Mouse (Mus musculus): ENCODE data around the gene Rpl10. TPM values are rescaled to one million over a fixed set of nuclear protein-coding genes. Genes with fewer than 3 reads are reported as not detected.
A peak's percentile ranks its signal among the peaks of the same experiment; 100 is the strongest.

Rpl10 gene
- polyA plus RNA-seq, 1 experiment from 2014 or later = 863 TPM

DNA sequence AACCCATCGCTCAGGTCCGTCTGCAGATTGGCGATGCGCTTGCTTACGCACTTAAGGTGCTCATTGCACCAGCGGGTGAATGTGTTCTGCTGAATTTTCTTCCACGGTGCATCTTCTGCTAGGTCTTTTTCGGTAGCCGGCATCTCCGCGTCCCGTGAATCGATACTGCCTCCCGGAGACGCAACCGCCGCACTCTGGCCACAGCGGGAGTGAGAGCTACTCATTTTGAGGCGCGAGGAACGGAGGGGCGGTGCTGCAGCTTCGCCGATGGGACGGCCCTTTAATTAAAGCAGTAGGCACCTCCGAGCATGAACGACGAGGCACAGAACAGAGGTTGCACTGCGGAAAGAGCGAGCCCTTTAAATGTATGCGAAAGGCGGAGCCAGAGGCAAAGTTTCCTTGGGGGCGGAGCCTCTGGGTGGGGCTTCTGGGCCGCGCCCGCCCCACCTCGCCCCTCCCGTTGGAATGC lies 24.4 kb upstream of the Rpl10 start:
- peak; percentile 88 for ATAC-seq
- H3K27me3 ChIP-seq (replicated peaks; ENCODE audit: control insufficient read depth, insufficient read depth, low read length) = no peaks in the 10 kb centered on the region
- H3K4me3 ChIP-seq (ENCODE audit: low read length) = peak overlapping the region; percentile 56
- peaks cover 8% of the 10 kb centered on the region for H3K4me1 ChIP-seq (ENCODE audit: control insufficient read depth, insufficient read depth, low read length)
- WGBS = 20% methylated on average over 34 of the region's 38 CpGs
- peak overlapping the region; percentile 69 for H3K9ac ChIP-seq (ENCODE audit: low read depth, low read length)
- peak overlapping the region; percentile 57 for H3K4me2 ChIP-seq (ENCODE audit: low read depth, low read length)
- H3K9me3 ChIP-seq (ENCODE audit: control insufficient read depth, low read length) = no peaks in the 10 kb centered on the region
- no peaks in the 10 kb centered on the region for H3K36me3 ChIP-seq (ENCODE audit: control insufficient read depth, insufficient read depth, low read length)
- H3K27ac ChIP-seq (ENCODE audit: low read length) = peak overlapping the region; percentile 80

- ATAC-seq = peak; percentile 51
- Histone ChIP-seq H3K4me2 (ENCODE audit: low read depth, low read length) (peak overlapping the region; percentile 53), H3K27ac (ENCODE audit: low read length) (peak overlapping the region; percentile 64), H3K9me3 (ENCODE audit: control insufficient read depth, low read length) (no peaks in the 10 kb centered on the region), H3K4me1 (ENCODE audit: control insufficient read depth, insufficient read depth, low read length) (peaks cover 8% of the 10 kb centered on the region), H3K4me3 (ENCODE audit: low read length) (peak overlapping the region; percentile 56), H3K9ac (ENCODE audit: low read depth, low read length) (peak overlapping the region; percentile 49), H3K27me3 (replicated peaks; ENCODE audit: control insufficient read depth, insufficient read depth, low read length) (no peaks in the 10 kb centered on the region), H3K36me3 (ENCODE audit: control insufficient read depth, insufficient read depth, low read length) (no peaks in the 10 kb centered on the region)
- 16% methylated on average over 15 of the region's 15 CpGs for whole genome bisulfite sequencing
Measured at GRCm38 (mm10) chrX:74246693-74247092, 23.9 kb upstream of the Rpl10 start.

- Histone ChIP-seq H3K9me3 (ENCODE audit: control insufficient read depth, low read length) (no peaks in the 10 kb centered on the region), H3K4me2 (ENCODE audit: low read depth, low read length) (peak overlapping the region; percentile 65), H3K36me3 (ENCODE audit: control insufficient read depth, insufficient read depth, low read length) (no peaks in the 10 kb centered on the region), H3K27me3 (replicated peaks; ENCODE audit: control insufficient read depth, insufficient read depth, low read length) (no peaks in the 10 kb centered on the region), H3K4me3 (ENCODE audit: low read length) (peak overlapping the region; percentile 48), H3K9ac (ENCODE audit: low read depth, low read length) (peak overlapping the region; percentile 70), H3K4me1 (ENCODE audit: control insufficient read depth, insufficient read depth, low read length) (peaks cover 3% of the 10 kb centered on the region; the same call in 1 of the 2 replicates), H3K27ac (ENCODE audit: low read length) (peak overlapping the region; percentile 80)
- ATAC-seq = peak; percentile 17; the same call in 1 of the 2 replicates
- WGBS = 20% methylated on average over 3 of the region's 3 CpGs
Measured at GRCm38 (mm10) chrX:74248651-74249050, 22.0 kb upstream of the Rpl10 start.

GRCm38 (mm10) chrX:74249615-74250014 lies 21.0 kb upstream of the Rpl10 start, which contains the start of gene Flna:
Gene Flna, minus strand, starts transcription at chrX:74249820.
- Histone ChIP-seq H3K9me3 (ENCODE audit: control insufficient read depth, low read length) (no peaks in the 10 kb centered on the region), H3K27ac (ENCODE audit: low read length) (peak within 1 kb of the TSS; percentile 80), H3K4me1 (ENCODE audit: control insufficient read depth, insufficient read depth, low read length) (peaks cover 3% of the 10 kb centered on the region; the same call in 1 of the 2 replicates), H3K4me2 (ENCODE audit: low read depth, low read length) (peak within 1 kb of the TSS; percentile 65), H3K4me3 (ENCODE audit: low read length) (peak within 1 kb of the TSS; percentile 48), H3K36me3 (ENCODE audit: control insufficient read depth, insufficient read depth, low read length) (no peaks in the 10 kb centered on the region), H3K27me3 (replicated peaks; ENCODE audit: control insufficient read depth, insufficient read depth, low read length) (no peaks in the 10 kb centered on the region), H3K9ac (ENCODE audit: low read depth, low read length) (peak within 1 kb of the TSS; percentile 70)
- WGBS = 20% methylated on average over 38 of the region's 38 CpGs
- no peak for ATAC-seq

- H3K9me3 ChIP-seq (ENCODE audit: control insufficient read depth, low read length) = no peaks in the 10 kb centered on the region
- peak within 1 kb of the TSS; percentile 92 for H3K27ac ChIP-seq (ENCODE audit: low read length)
- H3K36me3 ChIP-seq (ENCODE audit: control insufficient read depth, insufficient read depth, low read length) = no peaks in the 10 kb centered on the region
- peaks cover 3% of the 10 kb centered on the region; the same call in 1 of the 2 replicates for H3K4me1 ChIP-seq (ENCODE audit: control insufficient read depth, insufficient read depth, low read length)
- H3K27me3 ChIP-seq (replicated peaks; ENCODE audit: control insufficient read depth, insufficient read depth, low read length) = no peaks in the 10 kb centered on the region
- peak; percentile 98 for ATAC-seq
- WGBS = 18% methylated on average over 39 of the region's 39 CpGs
- peak within 1 kb of the TSS; percentile 62 for H3K4me3 ChIP-seq (ENCODE audit: low read length)
- peak within 1 kb of the TSS; percentile 70 for H3K4me2 ChIP-seq (ENCODE audit: low read depth, low read length)
- peak within 1 kb of the TSS; percentile 77 for H3K9ac ChIP-seq (ENCODE audit: low read depth, low read length)
Measured at GRCm38 (mm10) chrX:74254153-74254887, 16.3 kb upstream of the Rpl10 start, which contains the start of gene Emd. Gene Emd, plus strand, starts transcription at chrX:74254687.

DNA sequence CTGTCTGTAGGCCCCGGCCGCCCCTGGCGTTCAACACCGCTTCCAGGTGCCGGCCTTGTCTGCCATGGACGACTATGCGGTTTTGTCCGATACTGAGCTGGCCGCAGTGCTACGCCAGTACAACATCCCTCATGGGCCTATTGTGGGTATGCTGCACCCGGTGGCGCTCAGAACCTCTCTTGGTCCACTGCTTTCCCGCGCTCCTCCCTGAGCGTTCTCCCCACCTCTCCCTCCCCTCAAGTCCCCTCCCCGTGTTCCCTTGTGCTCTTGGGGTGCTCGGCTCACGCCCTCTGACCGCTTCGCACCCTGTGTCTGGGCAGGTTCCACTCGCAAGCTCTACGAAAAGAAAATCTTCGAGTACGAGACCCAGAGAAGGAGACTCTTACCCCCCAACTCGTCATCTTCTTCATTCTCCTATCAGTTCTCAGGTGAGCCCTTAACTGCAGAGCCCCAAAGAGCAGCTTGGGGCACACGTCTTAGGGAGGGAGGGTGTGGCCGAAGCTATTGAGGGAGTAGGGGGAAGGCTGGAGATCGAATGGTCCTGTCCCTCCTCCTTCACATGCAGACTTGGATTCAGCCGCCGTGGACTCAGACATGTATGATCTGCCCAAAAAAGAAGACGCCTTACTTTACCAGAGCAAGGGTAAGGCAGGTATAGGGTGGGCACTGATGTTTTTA lies 15.6 kb upstream of the Rpl10 start:
- ATAC-seq = peak; percentile 73
- Histone ChIP-seq H3K27me3 (replicated peaks; ENCODE audit: control insufficient read depth, insufficient read depth, low read length) (no peaks in the 10 kb centered on the region), H3K9me3 (ENCODE audit: control insufficient read depth, low read length) (no peaks in the 10 kb centered on the region), H3K36me3 (ENCODE audit: control insufficient read depth, insufficient read depth, low read length) (no peaks in the 10 kb centered on the region), H3K9ac (ENCODE audit: low read depth, low read length) (peak overlapping the region; percentile 77), H3K4me1 (ENCODE audit: control insufficient read depth, insufficient read depth, low read length) (peaks cover 3% of the 10 kb centered on the region; the same call in 1 of the 2 replicates), H3K4me2 (ENCODE audit: low read depth, low read length) (peak overlapping the region; percentile 70), H3K4me3 (ENCODE audit: low read length) (peak overlapping the region; percentile 62), H3K27ac (ENCODE audit: low read length) (peak overlapping the region; percentile 92)
- WGBS = 19% methylated on average over 31 of the region's 31 CpGs

DNA sequence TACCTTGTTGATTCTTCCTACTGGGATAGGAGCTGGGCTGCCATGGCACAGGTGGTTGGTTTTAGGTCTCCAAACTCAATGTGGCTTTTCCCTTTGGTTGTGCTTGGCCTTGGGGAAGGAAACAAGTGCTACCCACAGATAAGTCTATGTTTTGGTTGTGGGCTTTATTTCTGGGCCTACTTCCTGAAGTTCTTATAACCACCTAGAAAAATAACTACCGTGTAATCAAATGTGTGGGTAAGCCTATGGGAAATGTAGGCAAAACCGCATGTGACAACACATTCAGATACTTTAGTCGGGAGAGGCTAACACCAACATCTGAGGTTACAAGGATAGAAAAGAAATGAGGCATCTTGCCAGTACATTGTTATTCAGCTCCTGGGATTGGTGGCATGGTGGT lies 12.9 kb upstream of the Rpl10 start:
- 91% methylated on average over 3 of the region's 3 CpGs for WGBS
- no peaks in the 10 kb centered on the region for H3K36me3 ChIP-seq (ENCODE audit: control insufficient read depth, insufficient read depth, low read length)
- peaks cover 3% of the 10 kb centered on the region; the same call in 1 of the 2 replicates for H3K4me1 ChIP-seq (ENCODE audit: control insufficient read depth, insufficient read depth, low read length)
- no peak overlapping the region for H3K4me2 ChIP-seq (ENCODE audit: low read depth, low read length)
- no peak for ATAC-seq
- no peaks in the 10 kb centered on the region for H3K27me3 ChIP-seq (replicated peaks; ENCODE audit: control insufficient read depth, insufficient read depth, low read length)
- no peak overlapping the region for H3K27ac ChIP-seq (ENCODE audit: low read length)
- no peak overlapping the region for H3K4me3 ChIP-seq (ENCODE audit: low read length)
- no peaks in the 10 kb centered on the region for H3K9me3 ChIP-seq (ENCODE audit: control insufficient read depth, low read length)
- H3K9ac ChIP-seq (ENCODE audit: low read depth, low read length) = no peak overlapping the region

DNA sequence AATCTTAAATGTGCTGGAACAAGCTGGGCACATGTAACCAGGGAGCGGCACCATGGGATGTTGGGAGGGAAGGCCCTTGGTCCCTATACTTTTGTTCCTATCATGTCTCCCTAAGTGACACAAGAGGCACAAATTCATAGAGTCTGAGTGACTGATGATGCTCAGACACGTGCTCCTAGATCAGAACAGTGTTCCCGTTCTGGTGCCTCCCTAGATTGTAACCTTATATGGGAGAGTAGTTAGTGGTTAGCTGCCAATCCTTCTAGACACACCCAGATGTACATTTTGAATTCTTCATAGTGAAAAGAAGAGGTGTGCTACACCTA lies 913 bp upstream of the Rpl10 start:
- Histone ChIP-seq H3K9me3 (ENCODE audit: control insufficient read depth, low read length) (no peaks in the 10 kb centered on the region), H3K36me3 (ENCODE audit: control insufficient read depth, insufficient read depth, low read length) (no peaks in the 10 kb centered on the region), H3K27ac (ENCODE audit: low read length) (peak overlapping the region; percentile 93), H3K4me3 (ENCODE audit: low read length) (peak overlapping the region; percentile 40), H3K4me1 (ENCODE audit: control insufficient read depth, insufficient read depth, low read length) (no peaks in the 10 kb centered on the region), H3K27me3 (replicated peaks; ENCODE audit: control insufficient read depth, insufficient read depth, low read length) (no peaks in the 10 kb centered on the region), H3K4me2 (ENCODE audit: low read depth, low read length) (peak overlapping the region; percentile 55), H3K9ac (ENCODE audit: low read depth, low read length) (peak overlapping the region; percentile 59)
- WGBS = 31% methylated on average over 3 of the region's 3 CpGs
- peak; percentile 61 for ATAC-seq

- Histone ChIP-seq H3K4me1 (ENCODE audit: control insufficient read depth, insufficient read depth, low read length) (no peaks in the 10 kb centered on the region), H3K27ac (ENCODE audit: low read length) (peak overlapping the region; percentile 72), H3K36me3 (ENCODE audit: control insufficient read depth, insufficient read depth, low read length) (no peaks in the 10 kb centered on the region), H3K9me3 (ENCODE audit: control insufficient read depth, low read length) (no peaks in the 10 kb centered on the region), H3K9ac (ENCODE audit: low read depth, low read length) (peak overlapping the region; percentile 76), H3K4me3 (ENCODE audit: low read length) (peak overlapping the region; percentile 62), H3K4me2 (ENCODE audit: low read depth, low read length) (peak overlapping the region; percentile 46), H3K27me3 (replicated peaks; ENCODE audit: control insufficient read depth, insufficient read depth, low read length) (no peaks in the 10 kb centered on the region)
- WGBS = 15% methylated on average over 27 of the region's 27 CpGs
- ATAC-seq = no peak
Measured at GRCm38 (mm10) chrX:74270902-74271551, 415 bp downstream of the Rpl10 start.

Data from intestine, embryonic 16.5 days (tissue).